Mouse (Mus musculus) neural tube, embryonic 14.5 days (tissue): ENCODE results near the gene Rapgef1. TPM values are rescaled to one million over a fixed set of nuclear protein-coding genes. Genes with fewer than 3 reads are reported as not detected.
"Not testable (repeated sequence)": the region's sequence is repeated elsewhere in the genome, so short reads cannot be mapped to it uniquely, and the experiment has no call there.

Experiments
- ATAC-seq: fragments of 200-750 bp; cut with Nextera tagmentation; 2 replicates; pipeline ENCODE4 v1.8.0; 2017; ENCODE audit warnings: low read depth, mild to moderate bottlenecking, moderate TSS enrichment, moderate library complexity
- H3K27ac ChIP-seq: fragments of 300-500 bp; sonication (generic); 2 replicates; pipeline ENCODE4 v1.5.1; 2014; ENCODE audit warnings: low read depth, mild to moderate bottlenecking, control low read depth, low read length, moderate library complexity, mixed read lengths
- H3K27me3 ChIP-seq: fragments of 300-500 bp; sonication (generic); 2 replicates; pipeline ENCODE4 v1.6.1; 2014; ENCODE audit warnings: low read length; ENCODE audit not compliant: control insufficient read depth, insufficient read depth
- H3K36me3 ChIP-seq: fragments of 300-500 bp; sonication (generic); 2 replicates; pipeline ENCODE4 v1.6.1; 2014; ENCODE audit warnings: low read length, mixed read lengths; ENCODE audit not compliant: control insufficient read depth, insufficient read depth
- H3K4me1 ChIP-seq: fragments of 300-500 bp; sonication (generic); 2 replicates; pipeline ENCODE4 v1.6.1; 2014; ENCODE audit warnings: low read length; ENCODE audit not compliant: control insufficient read depth, insufficient read depth
- H3K4me2 ChIP-seq: fragments of 300-500 bp; sonication (generic); 2 replicates; pipeline ENCODE4 v1.6.1; 2014; ENCODE audit warnings: mild to moderate bottlenecking, low read depth, low read length, control low read depth
- H3K4me3 ChIP-seq: fragments of 300-500 bp; sonication (generic); 2 replicates; pipeline ENCODE4 v1.5.1; 2014; ENCODE audit warnings: low read depth, low read length, control low read depth, mixed read lengths
- H3K9ac ChIP-seq: fragments of 300-500 bp; sonication (generic); replicated peaks from 2 replicates; pipeline ENCODE4 v1.6.1; 2014; ENCODE audit warnings: low read depth, mild to moderate bottlenecking, control low read depth, low read length, mixed read lengths
- H3K9me3 ChIP-seq: fragments of 300-500 bp; sonication (generic); 2 replicates; pipeline ENCODE4 v1.6.1; 2016; ENCODE audit warnings: low read length; ENCODE audit not compliant: control insufficient read depth
- WGBS: fragments of 180-500 bp; shearing (Covaris S2); extraction: QIAGEN DNeasy Blood & Tissue Kit; methylation state at CpG from one replicate; pipeline ENCODE4 v1.1.7; 2014; 5-methylcytosine and 5-hydroxymethylcytosine counted together
- polyA plus RNA-seq: library from polyadenylated mRNA; unstranded; fragments of >200 nt; fragmentation: Nextera tagmentation; extraction: Ambion mirVana; gene quantifications from 2 replicates; pipeline ENCODE4 v1.2.1, GENCODE M21; 2014

Rapgef1 gene
- polyA plus RNA-seq, 1 experiment from 2014 or later: 18.9 TPM

DNA sequence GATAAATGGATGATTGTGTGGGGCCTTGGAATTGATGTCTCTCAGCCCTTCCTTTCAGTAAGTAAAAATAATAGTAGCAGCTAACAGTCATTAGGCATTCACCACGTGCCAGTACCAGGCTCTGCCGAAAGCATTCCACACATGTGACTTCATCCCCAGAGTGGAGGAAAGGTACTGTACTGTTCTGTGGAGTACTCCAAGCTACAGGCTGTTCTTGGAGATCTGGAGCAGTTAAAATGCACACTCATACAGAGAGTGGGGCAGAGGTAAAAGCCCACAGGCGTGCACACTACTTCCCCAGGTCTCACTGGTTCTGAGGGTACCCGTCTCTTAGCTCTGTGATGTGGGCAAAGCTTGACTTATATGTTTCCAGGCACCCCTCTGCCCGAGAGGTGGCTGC is 8.7 kb downstream of the Rapgef1 start:
- H3K9me3 ChIP-seq: no peaks in the 10 kb centered on the region
- H3K4me1 ChIP-seq: 0 out of 2 replicates have a peak, but pooled peaks cover 5% of the 10 kb centered on the region
- H3K27ac ChIP-seq: no peak overlapping the region
- no peaks in the 10 kb centered on the region for H3K27me3 ChIP-seq
- H3K36me3 ChIP-seq: 0 out of 2 replicates have a peak, but pooled peaks cover 3% of the 10 kb centered on the region
- WGBS: 68% methylated on average over 5 of the region's 5 CpGs
- no peak overlapping the region for H3K4me3 ChIP-seq
- no peak overlapping the region for H3K4me2 ChIP-seq
- H3K9ac ChIP-seq: no peak overlapping the region
- ATAC-seq: no peak

DNA sequence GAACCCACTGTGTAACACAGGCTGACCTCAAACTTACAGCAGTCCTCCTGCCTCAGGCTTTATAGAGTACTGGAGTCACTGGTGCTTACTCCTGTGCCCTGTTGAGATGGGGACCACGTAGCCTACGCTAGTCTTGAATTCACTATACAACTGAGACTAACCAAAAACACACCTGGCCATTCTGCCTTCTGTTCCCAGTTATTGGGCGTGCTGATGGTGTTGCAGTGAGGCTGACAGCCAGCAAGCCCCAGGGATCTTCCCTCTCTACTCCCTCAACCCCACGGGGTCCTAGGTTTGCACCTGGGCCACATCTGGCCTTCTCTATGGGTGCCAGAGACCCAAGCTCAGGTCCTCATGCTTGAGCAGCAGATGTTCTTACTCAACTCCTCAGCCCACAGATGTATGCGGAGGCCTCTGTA is 9.3 kb downstream of the Rapgef1 start:
- H3K9ac ChIP-seq: no peak overlapping the region
- no peak overlapping the region for H3K4me3 ChIP-seq
- no peak for ATAC-seq
- 86% methylated on average over 5 of the region's 5 CpGs for WGBS
- H3K27me3 ChIP-seq: no peaks in the 10 kb centered on the region
- 0 out of 2 replicates have a peak, but pooled peaks cover 7% of the 10 kb centered on the region for H3K4me1 ChIP-seq
- no peaks in the 10 kb centered on the region for H3K9me3 ChIP-seq
- H3K4me2 ChIP-seq: no peak overlapping the region
- 0 out of 2 replicates have a peak, but pooled peaks cover 3% of the 10 kb centered on the region for H3K36me3 ChIP-seq
- no peak overlapping the region for H3K27ac ChIP-seq

DNA sequence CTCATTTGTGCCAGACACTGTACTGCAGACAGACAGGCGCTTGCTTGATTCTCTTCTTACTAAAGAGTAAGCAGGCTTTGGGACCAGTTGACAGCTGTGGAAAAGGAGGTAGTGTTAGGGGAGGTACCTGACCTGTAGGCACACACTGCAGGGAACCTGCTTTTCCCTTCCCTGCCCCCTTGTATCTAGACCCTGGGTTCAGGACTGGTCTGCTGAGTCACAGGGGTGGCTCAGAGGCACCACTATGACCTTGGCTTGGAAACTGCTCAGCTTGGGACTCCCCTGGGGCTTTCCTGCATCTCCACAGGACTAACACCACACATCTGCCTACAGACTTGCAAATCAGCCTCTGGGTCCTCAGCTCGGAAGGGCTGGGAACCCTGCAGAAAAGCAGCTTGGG is 9.8 kb downstream of the Rapgef1 start:
- WGBS: 75% methylated on average over 2 of the region's 2 CpGs

GRCm38 (mm10) chr2:29630141-29630771 is 10.7 kb downstream of the Rapgef1 start:
- Histone ChIP-seq H3K36me3 (0 out of 2 replicates have a peak, but pooled peaks cover 3% of the 10 kb centered on the region), H3K4me3 (no peak overlapping the region), H3K27me3 (no peaks in the 10 kb centered on the region), H3K4me1 (peaks cover 10% of the 10 kb centered on the region; the same call in 1 of the 2 replicates), H3K9ac (no peak overlapping the region), H3K4me2 (no peak overlapping the region), H3K9me3 (no peaks in the 10 kb centered on the region), H3K27ac (no peak overlapping the region)
- ATAC-seq: no peak
- 95% methylated on average over 10 of the region's 10 CpGs for WGBS

More for the DNA sequence above, 9.8 kb downstream of the Rapgef1 start:
- Histone ChIP-seq H3K4me2 (no peak overlapping the region), H3K9ac (no peak overlapping the region), H3K4me1 (peaks cover 7% of the 10 kb centered on the region; the same call in 1 of the 2 replicates), H3K27ac (no peak overlapping the region), H3K4me3 (no peak overlapping the region), H3K36me3 (0 out of 2 replicates have a peak, but pooled peaks cover 3% of the 10 kb centered on the region), H3K9me3 (no peaks in the 10 kb centered on the region), H3K27me3 (no peaks in the 10 kb centered on the region)
- ATAC-seq: no peak

GRCm38 (mm10) chr2:29631020-29631419 is 11.5 kb downstream of the Rapgef1 start:
- no peak for ATAC-seq
- Histone ChIP-seq H3K36me3 (0 out of 2 replicates have a peak, but pooled peaks cover 3% of the 10 kb centered on the region), H3K9ac (no peak overlapping the region), H3K9me3 (no peaks in the 10 kb centered on the region), H3K27ac (no peak overlapping the region), H3K27me3 (no peaks in the 10 kb centered on the region), H3K4me3 (no peak overlapping the region), H3K4me1 (peaks cover 10% of the 10 kb centered on the region; the same call in 1 of the 2 replicates), H3K4me2 (no peak overlapping the region)

GRCm38 (mm10) chr2:29631564-29632167 is 12.1 kb downstream of the Rapgef1 start:
- WGBS: 68% methylated on average over 12 of the region's 12 CpGs
- not testable (repeated sequence) for H3K9me3 ChIP-seq, H3K27ac ChIP-seq, H3K4me3 ChIP-seq, ATAC-seq, H3K4me1 ChIP-seq, H3K36me3 ChIP-seq, H3K27me3 ChIP-seq, H3K4me2 ChIP-seq, H3K9ac ChIP-seq

GRCm38 (mm10) chr2:29632168-29632662 is 12.7 kb downstream of the Rapgef1 start:
- H3K9me3 ChIP-seq: no peaks in the 10 kb centered on the region
- H3K4me2 ChIP-seq: no peak overlapping the region
- H3K36me3 ChIP-seq: 0 out of 2 replicates have a peak, but pooled peaks cover 3% of the 10 kb centered on the region
- H3K4me1 ChIP-seq: peaks cover 10% of the 10 kb centered on the region; the same call in 1 of the 2 replicates
- WGBS: 77% methylated on average over 3 of the region's 3 CpGs
- H3K27me3 ChIP-seq: no peaks in the 10 kb centered on the region
- no peak overlapping the region for H3K9ac ChIP-seq
- ATAC-seq: no peak
- no peak overlapping the region for H3K27ac ChIP-seq
- H3K4me3 ChIP-seq: no peak overlapping the region

- peaks cover 10% of the 10 kb centered on the region; the same call in 1 of the 2 replicates for H3K4me1 ChIP-seq
- H3K9ac ChIP-seq: no peak overlapping the region
- 49% methylated on average over 6 of the region's 6 CpGs for WGBS
- H3K27ac ChIP-seq: no peak overlapping the region
- ATAC-seq: no peak
- no peaks in the 10 kb centered on the region for H3K9me3 ChIP-seq
- no peak overlapping the region for H3K4me2 ChIP-seq
- 0 out of 2 replicates have a peak, but pooled peaks cover 3% of the 10 kb centered on the region for H3K36me3 ChIP-seq
- no peaks in the 10 kb centered on the region for H3K27me3 ChIP-seq
- H3K4me3 ChIP-seq: no peak overlapping the region
Observed at GRCm38 (mm10) chr2:29633101-29633554, 13.6 kb downstream of the Rapgef1 start.

DNA sequence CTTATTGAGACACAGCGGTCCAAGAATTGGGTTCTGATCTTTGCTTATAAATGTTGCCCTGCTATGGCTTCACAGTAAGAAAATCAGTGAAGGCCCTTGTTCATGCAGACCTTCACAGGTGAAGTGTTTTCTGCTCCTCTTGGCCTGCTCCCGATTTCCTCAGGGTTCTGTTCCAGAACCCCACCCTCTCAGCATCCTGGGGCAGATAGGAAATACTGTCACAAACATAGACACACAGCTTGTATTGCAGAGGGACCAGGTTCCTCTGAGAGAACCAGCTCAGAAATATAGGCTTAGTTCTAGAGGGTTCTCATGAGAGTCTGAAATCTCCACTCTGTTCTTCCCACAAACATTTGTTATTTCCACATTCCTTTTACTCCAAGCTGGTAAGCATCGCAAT is 14.3 kb downstream of the Rapgef1 start:
- no peak overlapping the region for H3K4me2 ChIP-seq
- 0 out of 2 replicates have a peak, but pooled peaks cover 3% of the 10 kb centered on the region for H3K36me3 ChIP-seq
- no peak overlapping the region for H3K4me3 ChIP-seq
- no peaks in the 10 kb centered on the region for H3K27me3 ChIP-seq
- no peaks in the 10 kb centered on the region for H3K9me3 ChIP-seq
- H3K27ac ChIP-seq: no peak overlapping the region
- H3K9ac ChIP-seq: no peak overlapping the region
- ATAC-seq: no peak
- H3K4me1 ChIP-seq: peaks cover 10% of the 10 kb centered on the region; the same call in 1 of the 2 replicates
- WGBS: 98% methylated on average over 3 of the region's 3 CpGs
